Mouse (Mus musculus): ENCODE data around the gene Rnf214. TPM values are rescaled to one million over a fixed set of nuclear protein-coding genes. Genes with fewer than 3 reads are reported as not detected.
A peak's percentile ranks its signal among the peaks of the same experiment; 100 is the strongest.

Gene Rnf214
- polyA plus RNA-seq, 1 experiment, result 8.0 TPM

- no peak for DNase-seq (ENCODE audit: low read depth, low spot score)
- WGBS, result 89% methylated on average over 8 of the region's 8 CpGs
Measured at GRCm38 (mm10) chr9:45938088-45938487, 31.4 kb upstream of the Rnf214 start.

- WGBS, result 8% methylated on average over 3 of the region's 3 CpGs
Measured at GRCm38 (mm10) chr9:45936883-45937282, 30.2 kb upstream of the Rnf214 start.

GRCm38 (mm10) chr9:45935628-45936210, 29.0 kb upstream of the Rnf214 start, which contains the start of gene Tagln:
Gene Tagln, minus strand, starts transcription at chr9:45936058.
- WGBS, result 20% methylated on average over 21 of the region's 21 CpGs
- DNase-seq (ENCODE audit: low read depth, low spot score), result no peak

More at GRCm38 (mm10) chr9:45936883-45937282, 30.2 kb upstream of the Rnf214 start:
- DNase-seq (ENCODE audit: low read depth, low spot score), result peak; percentile 60

- 32% methylated on average over 11 of the region's 11 CpGs for WGBS
- no peak for DNase-seq (ENCODE audit: low read depth, low spot score)
Measured at GRCm38 (mm10) chr9:45932571-45933415, 26.1 kb upstream of the Rnf214 start.

GRCm38 (mm10) chr9:45931958-45932357, 25.2 kb upstream of the Rnf214 start:
- no peak for DNase-seq (ENCODE audit: low read depth, low spot score)
- WGBS, result 13% methylated on average over 1 of the region's 1 CpGs

GRCm38 (mm10) chr9:45929285-45929684, 22.6 kb upstream of the Rnf214 start:
- WGBS, result 76% methylated on average over 5 of the region's 5 CpGs
- no peak for DNase-seq (ENCODE audit: low read depth, low spot score)

GRCm38 (mm10) chr9:45919895-45920294, 13.2 kb upstream of the Rnf214 start:
- 35% methylated on average over 1 of the region's 1 CpGs for WGBS
- no peak for DNase-seq (ENCODE audit: low read depth, low spot score)

- no peak for DNase-seq (ENCODE audit: low read depth, low spot score)
- 68% methylated on average over 5 of the region's 5 CpGs for WGBS
Measured at GRCm38 (mm10) chr9:45917041-45917934, 10.6 kb upstream of the Rnf214 start.

GRCm38 (mm10) chr9:45915659-45916058, 8.9 kb upstream of the Rnf214 start:
- DNase-seq (ENCODE audit: low read depth, low spot score), result no peak
- 90% methylated on average over 2 of the region's 2 CpGs for WGBS

GRCm38 (mm10) chr9:45911673-45912072, 5.0 kb upstream of the Rnf214 start:
- no peak for DNase-seq (ENCODE audit: low read depth, low spot score)
- 64% methylated on average over 1 of the region's 1 CpGs for WGBS

- WGBS, result 58% methylated on average over 3 of the region's 3 CpGs
- DNase-seq (ENCODE audit: low read depth, low spot score), result no peak
Measured at GRCm38 (mm10) chr9:45910995-45911394, 4.3 kb upstream of the Rnf214 start.

- under 1% methylated on average over 19 of the region's 19 CpGs for WGBS
Measured at GRCm38 (mm10) chr9:45907078-45907428, 342 bp upstream of the Rnf214 start.

GRCm38 (mm10) chr9:45905811-45906237, 887 bp downstream of the Rnf214 start:
- WGBS, result 0% methylated on average over 20 of the region's 27 CpGs
- no peak for DNase-seq (ENCODE audit: low read depth, low spot score)

More at GRCm38 (mm10) chr9:45907078-45907428, 342 bp upstream of the Rnf214 start:
- no peak for DNase-seq (ENCODE audit: low read depth, low spot score)

- 30% methylated on average over 4 of the region's 4 CpGs for WGBS
- DNase-seq (ENCODE audit: low read depth, low spot score), result no peak
Measured at GRCm38 (mm10) chr9:45905196-45905595, 1.5 kb downstream of the Rnf214 start.

- no peak for DNase-seq (ENCODE audit: low read depth, low spot score)
Measured at GRCm38 (mm10) chr9:45893681-45894080, 13.0 kb downstream of the Rnf214 start.

GRCm38 (mm10) chr9:45877928-45878327, 28.8 kb downstream of the Rnf214 start:
- peak; percentile 21 for DNase-seq (ENCODE audit: low read depth, low spot score)
- 41% methylated on average over 2 of the region's 2 CpGs for WGBS

- WGBS, result 35% methylated on average over 3 of the region's 3 CpGs
- DNase-seq (ENCODE audit: low read depth, low spot score), result no peak
Measured at GRCm38 (mm10) chr9:45870265-45870664, 36.4 kb downstream of the Rnf214 start.

GRCm38 (mm10) chr9:45869181-45869580, 37.5 kb downstream of the Rnf214 start:
- 93% methylated on average over 3 of the region's 3 CpGs for WGBS
- no peak for DNase-seq (ENCODE audit: low read depth, low spot score)

GRCm38 (mm10) chr9:45861813-45862212, 44.9 kb downstream of the Rnf214 start:
- DNase-seq (ENCODE audit: low read depth, low spot score), result peak; percentile 52
- WGBS, result 29% methylated on average over 7 of the region's 7 CpGs

- DNase-seq (ENCODE audit: low read depth, low spot score), result no peak
- WGBS, result 96% methylated on average over 10 of the region's 10 CpGs
Measured at GRCm38 (mm10) chr9:45859364-45859763, 47.3 kb downstream of the Rnf214 start.
